Mouse (Mus musculus) heart, embryonic 13.5 days (tissue): ENCODE results near the gene Rarres1. TPM values are rescaled to one million over a fixed set of nuclear protein-coding genes. Genes with fewer than 3 reads are reported as not detected.

Source experiments
- ATAC-seq: fragments of 200-750 bp; cut with Nextera tagmentation; 2 replicates; pipeline ENCODE4 v1.8.0; 2017; ENCODE audit warnings: moderate TSS enrichment; ENCODE audit not compliant: insufficient number of reproducible peaks, low FRiP score, low TSS enrichment; ENCODE audit errors: extremely low read depth
- H3K27ac ChIP-seq: fragments of 300-500 bp; sonication (generic); replicated peaks from 2 replicates; pipeline ENCODE4 v1.5.1; 2015; ENCODE audit warnings: moderate library complexity, mild to moderate bottlenecking, inconsistent platforms
- H3K27me3 ChIP-seq: fragments of 300-500 bp; sonication (generic); replicated peaks from 2 replicates; pipeline ENCODE4 v1.6.1; 2015; ENCODE audit warnings: mild to moderate bottlenecking, inconsistent platforms
- H3K36me3 ChIP-seq: fragments of 300-500 bp; sonication (generic); 2 replicates; pipeline ENCODE4 v1.6.1; 2015; ENCODE audit warnings: mild to moderate bottlenecking, inconsistent platforms
- H3K4me1 ChIP-seq: fragments of 300-500 bp; sonication (generic); 2 replicates; pipeline ENCODE4 v1.6.1; 2015; ENCODE audit warnings: inconsistent platforms
- H3K4me2 ChIP-seq: fragments of 300-500 bp; sonication (generic); 2 replicates; pipeline ENCODE4 v1.6.1; 2015; ENCODE audit warnings: inconsistent platforms, mild to moderate bottlenecking, moderate library complexity
- H3K4me3 ChIP-seq: fragments of 300-500 bp; sonication (generic); 2 replicates; pipeline ENCODE4 v1.5.1; 2015; ENCODE audit warnings: moderate library complexity, mild to moderate bottlenecking, inconsistent platforms
- H3K9ac ChIP-seq: fragments of 300-500 bp; sonication (generic); 2 replicates; pipeline ENCODE4 v1.6.1; 2015; ENCODE audit warnings: inconsistent platforms, mild to moderate bottlenecking, moderate library complexity
- H3K9me3 ChIP-seq: fragments of 300-500 bp; sonication (generic); 2 replicates; pipeline ENCODE4 v1.6.1; 2016; ENCODE audit warnings: inconsistent platforms
- WGBS: fragments of 180-500 bp; shearing (Covaris S2); methylation state at CpG from one replicate; pipeline ENCODE4 v1.1.7; 2015; ENCODE audit warnings: mixed read lengths; 5-methylcytosine and 5-hydroxymethylcytosine counted together
- polyA plus RNA-seq: library from polyadenylated mRNA; unstranded; fragments of >200 nt; fragmentation: Nextera tagmentation; extraction: Ambion mirVana; gene quantifications from 2 replicates; pipeline ENCODE4 v1.2.1, GENCODE M21; 2015

Gene Rarres1
- polyA plus RNA-seq, 1 experiment from 2014 or later = 1.1 TPM

- no peak overlapping the region for H3K4me3 ChIP-seq
- no peaks in the 10 kb centered on the region for H3K27me3 ChIP-seq
- ATAC-seq = no peak
- 75% methylated on average over 8 of the region's 8 CpGs for WGBS
- H3K9me3 ChIP-seq = no peaks in the 10 kb centered on the region
- H3K4me2 ChIP-seq = no peak overlapping the region
- H3K4me1 ChIP-seq = peaks cover 5% of the 10 kb centered on the region
- no peak overlapping the region for H3K27ac ChIP-seq
- no peak overlapping the region for H3K9ac ChIP-seq
- H3K36me3 ChIP-seq = no peaks in the 10 kb centered on the region
Measured at GRCm38 (mm10) chr3:67492086-67492869, 23.0 kb downstream of the Rarres1 start.

DNA sequence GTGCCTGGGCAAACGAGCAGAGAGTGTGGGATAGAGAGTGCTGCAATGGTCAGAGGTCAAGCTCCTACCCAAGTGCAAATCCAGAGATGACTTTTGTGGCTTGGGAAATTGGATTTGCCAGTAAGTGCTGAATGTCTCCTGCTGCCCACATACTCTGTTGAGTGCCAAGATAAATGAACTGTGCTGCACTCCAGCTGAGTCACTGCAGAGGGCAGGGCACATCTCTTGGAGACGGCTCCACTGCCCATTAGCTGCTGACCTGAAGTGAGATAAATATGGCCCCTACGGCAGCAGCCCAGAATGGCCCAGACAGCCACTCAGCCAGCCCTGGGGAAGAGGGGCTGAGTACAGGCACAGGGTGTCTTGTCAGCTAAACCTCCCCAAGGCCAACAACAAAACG is 25.2 kb downstream of the Rarres1 start:
- peaks cover 5% of the 10 kb centered on the region for H3K4me1 ChIP-seq
- no peaks in the 10 kb centered on the region for H3K36me3 ChIP-seq
- no peak overlapping the region for H3K9ac ChIP-seq
- no peak overlapping the region for H3K27ac ChIP-seq
- no peak overlapping the region for H3K4me3 ChIP-seq
- H3K27me3 ChIP-seq = no peaks in the 10 kb centered on the region
- WGBS = 24% methylated on average over 4 of the region's 4 CpGs
- H3K9me3 ChIP-seq = no peaks in the 10 kb centered on the region
- H3K4me2 ChIP-seq = no peak overlapping the region
- no peak for ATAC-seq

DNA sequence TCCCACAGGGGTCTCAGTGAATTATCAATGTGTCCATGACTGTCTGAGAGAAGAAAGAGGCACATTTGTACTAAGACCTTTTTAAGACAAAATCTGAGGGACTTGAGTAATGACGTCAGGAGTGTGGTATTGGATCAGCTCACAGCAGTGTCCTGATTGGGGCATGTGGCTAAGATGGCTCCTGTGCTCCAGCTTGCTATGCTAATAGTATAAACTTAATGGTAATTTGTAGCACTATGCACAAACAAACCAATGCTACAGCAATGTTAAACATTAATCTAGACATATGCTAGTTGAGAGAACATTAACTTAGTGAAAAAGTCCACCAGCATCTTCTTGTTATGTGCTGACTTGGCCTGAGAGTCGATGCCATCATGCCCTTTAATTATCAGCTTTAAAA is 30.1 kb downstream of the Rarres1 start:
- Histone ChIP-seq H3K36me3 (0 out of 2 replicates have a peak, but pooled peaks cover 5% of the 10 kb centered on the region), H3K27ac (no peak overlapping the region), H3K9ac (no peak overlapping the region), H3K4me1 (peaks cover 7% of the 10 kb centered on the region), H3K27me3 (no peaks in the 10 kb centered on the region), H3K9me3 (no peaks in the 10 kb centered on the region), H3K4me2 (no peak overlapping the region), H3K4me3 (no peak overlapping the region)
- ATAC-seq = no peak
- 79% methylated on average over 2 of the region's 2 CpGs for WGBS

- no peak overlapping the region for H3K4me2 ChIP-seq
- no peaks in the 10 kb centered on the region for H3K27me3 ChIP-seq
- peaks cover 27% of the 10 kb centered on the region for H3K36me3 ChIP-seq
- no peaks in the 10 kb centered on the region for H3K9me3 ChIP-seq
- peaks cover 3% of the 10 kb centered on the region; the same call in 1 of the 2 replicates for H3K4me1 ChIP-seq
- no peak for ATAC-seq
- no peak overlapping the region for H3K4me3 ChIP-seq
- WGBS = 85% methylated on average over 10 of the region's 10 CpGs
- no peak overlapping the region for H3K9ac ChIP-seq
- H3K27ac ChIP-seq = no peak overlapping the region
Measured at GRCm38 (mm10) chr3:67482400-67482799, 32.9 kb downstream of the Rarres1 start.

GRCm38 (mm10) chr3:67479806-67480205 is 35.5 kb downstream of the Rarres1 start:
- Histone ChIP-seq H3K4me2 (no peak overlapping the region), H3K4me1 (peaks cover 3% of the 10 kb centered on the region; the same call in 1 of the 2 replicates), H3K36me3 (peaks cover 51% of the 10 kb centered on the region), H3K9me3 (no peaks in the 10 kb centered on the region), H3K27me3 (no peaks in the 10 kb centered on the region), H3K27ac (no peak overlapping the region), H3K9ac (no peak overlapping the region), H3K4me3 (no peak overlapping the region)
- ATAC-seq = no peak
- 89% methylated on average over 11 of the region's 11 CpGs for WGBS

GRCm38 (mm10) chr3:67473438-67473837 is 41.9 kb downstream of the Rarres1 start:
- Histone ChIP-seq H3K4me3 (no peak overlapping the region), H3K27ac (no peak overlapping the region), H3K9ac (no peak overlapping the region), H3K4me1 (peaks cover 7% of the 10 kb centered on the region; the same call in 1 of the 2 replicates), H3K36me3 (peaks cover 71% of the 10 kb centered on the region), H3K4me2 (no peak overlapping the region), H3K9me3 (no peaks in the 10 kb centered on the region), H3K27me3 (no peaks in the 10 kb centered on the region)
- WGBS = 89% methylated on average over 6 of the region's 6 CpGs
- ATAC-seq = no peak

- H3K4me1 ChIP-seq = peaks cover 7% of the 10 kb centered on the region; the same call in 1 of the 2 replicates
- H3K9ac ChIP-seq = no peak overlapping the region
- 58% methylated on average over 4 of the region's 4 CpGs for WGBS
- H3K9me3 ChIP-seq = no peaks in the 10 kb centered on the region
- no peak for ATAC-seq
- peaks cover 70% of the 10 kb centered on the region for H3K36me3 ChIP-seq
- H3K27me3 ChIP-seq = no peaks in the 10 kb centered on the region
- no peak overlapping the region for H3K4me2 ChIP-seq
- H3K27ac ChIP-seq = no peak overlapping the region
- H3K4me3 ChIP-seq = no peak overlapping the region
Measured at GRCm38 (mm10) chr3:67471408-67472127, 43.8 kb downstream of the Rarres1 start.

DNA sequence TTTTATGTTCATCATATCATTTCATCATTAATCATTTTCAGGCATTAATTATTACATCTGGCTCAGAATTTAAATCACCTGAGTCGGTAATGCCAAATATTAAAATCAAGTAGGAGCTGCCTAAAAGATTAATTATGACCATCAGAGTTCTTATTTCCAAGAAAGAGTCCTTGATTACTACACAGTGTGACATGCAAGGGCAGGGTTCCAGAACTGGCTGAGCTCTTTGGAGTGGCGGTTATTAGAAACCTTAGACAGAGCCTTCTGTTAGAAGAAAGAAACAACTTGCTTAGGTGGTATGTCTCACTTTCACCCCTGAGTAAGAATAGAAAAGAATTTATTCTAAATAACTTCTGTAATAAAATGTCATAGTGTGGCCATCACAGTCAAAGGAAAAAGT is 48.0 kb downstream of the Rarres1 start:
- Histone ChIP-seq H3K27ac (no peak overlapping the region), H3K9ac (no peak overlapping the region), H3K36me3 (peaks cover 42% of the 10 kb centered on the region), H3K4me2 (no peak overlapping the region), H3K9me3 (no peaks in the 10 kb centered on the region), H3K27me3 (no peaks in the 10 kb centered on the region), H3K4me3 (no peak overlapping the region), H3K4me1 (peaks cover 20% of the 10 kb centered on the region)
- ATAC-seq = no peak
- 87% methylated on average over 2 of the region's 2 CpGs for WGBS

- peaks cover 39% of the 10 kb centered on the region for H3K36me3 ChIP-seq
- H3K9me3 ChIP-seq = no peaks in the 10 kb centered on the region
- H3K4me2 ChIP-seq = no peak overlapping the region
- no peak for ATAC-seq
- WGBS = 94% methylated on average over 5 of the region's 5 CpGs
- H3K27ac ChIP-seq = no peak overlapping the region
- H3K9ac ChIP-seq = no peak overlapping the region
- H3K4me3 ChIP-seq = no peak overlapping the region
- peaks cover 23% of the 10 kb centered on the region for H3K4me1 ChIP-seq
- H3K27me3 ChIP-seq = no peaks in the 10 kb centered on the region
Measured at GRCm38 (mm10) chr3:67466576-67466975, 48.7 kb downstream of the Rarres1 start.

- Histone ChIP-seq H3K4me1 (peaks cover 25% of the 10 kb centered on the region), H3K9ac (peak within 1 kb of the TSS; percentile 87), H3K4me2 (peak within 1 kb of the TSS; percentile 88), H3K27ac (peak within 1 kb of the TSS; percentile 84), H3K36me3 (peaks cover 48% of the 10 kb centered on the region), H3K4me3 (peak within 1 kb of the TSS; percentile 74), H3K27me3 (no peaks in the 10 kb centered on the region), H3K9me3 (no peaks in the 10 kb centered on the region)
- WGBS = under 1% methylated on average over 43 of the region's 43 CpGs
- ATAC-seq = peak; percentile 70
Measured at GRCm38 (mm10) chr3:67463450-67464372, 51.6 kb downstream of the Rarres1 start, which contains the start of gene Lxn. TSS of gene Lxn (minus strand) at chr3:67463926.

GRCm38 (mm10) chr3:67463001-67463400 is 52.3 kb downstream of the Rarres1 start:
- Histone ChIP-seq H3K36me3 (peaks cover 49% of the 10 kb centered on the region), H3K9me3 (no peaks in the 10 kb centered on the region), H3K27ac (peak overlapping the region; percentile 84), H3K4me3 (peak overlapping the region; percentile 74), H3K4me1 (peaks cover 25% of the 10 kb centered on the region), H3K27me3 (no peaks in the 10 kb centered on the region), H3K4me2 (peak overlapping the region; percentile 88), H3K9ac (peak overlapping the region; percentile 87)
- WGBS = 1% methylated on average over 12 of the region's 12 CpGs
- no peak for ATAC-seq
